Mouse (Mus musculus) lung, postnatal 14 days (tissue): ENCODE data around the gene Bbs9.

ENCODE experiments used
- DNase-seq: peaks from one replicate; pipeline ENCODE4 v3.0.0; 2021

Gene Bbs9

GRCm38 (mm10) chr9:22905434-22905833, 429.9 kb downstream of the Bbs9 start:
- DNase-seq, result no peak

- no peak for DNase-seq
Observed at GRCm38 (mm10) chr9:22916808-22917207, 441.3 kb downstream of the Bbs9 start.

- DNase-seq, result no peak
Observed at GRCm38 (mm10) chr9:22935645-22936044, 460.1 kb downstream of the Bbs9 start.
